Mouse (Mus musculus): ENCODE measurements around the gene 1700011L22Rik. TPM values are rescaled to one million over a fixed set of nuclear protein-coding genes. Genes with fewer than 3 reads are reported as not detected.

The 1700011L22Rik gene
- total RNA-seq, 2 experiments from 2014 or later, result not detected

GRCm38 (mm10) chr8:79196481-79196880, 51.9 kb downstream of the 1700011L22Rik start:
- intact Hi-C loops (cut with DNase I), result no loop called here
- DNase-seq (ENCODE audit: low spot score in 2 of 2), result no peak

DNA sequence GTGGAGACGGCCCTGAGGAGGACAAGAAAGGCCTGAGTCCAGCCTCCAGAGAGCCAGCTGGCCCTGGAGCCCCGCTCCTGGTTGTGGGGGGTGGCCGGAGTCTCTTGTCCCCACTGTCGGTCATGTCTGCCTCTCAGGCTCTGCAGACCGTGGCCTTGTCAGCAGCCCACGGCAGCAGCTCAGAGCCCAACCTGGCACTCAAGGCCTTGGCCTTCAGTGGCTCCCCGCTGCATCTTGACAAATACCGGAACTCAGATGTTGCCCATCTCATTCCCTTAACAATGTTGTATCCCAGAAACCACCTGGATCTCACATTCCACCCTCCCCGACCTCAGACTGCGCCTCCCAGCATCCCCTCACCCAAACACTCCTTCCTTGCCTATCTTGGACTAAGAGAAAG, 58.3 kb downstream of the 1700011L22Rik start:
- intact Hi-C loops (cut with DNase I), result no loop called here

GRCm38 (mm10) chr8:79185488-79185887, 62.9 kb downstream of the 1700011L22Rik start:
- intact Hi-C loops (cut with DNase I), result no loop called here
- DNase-seq (ENCODE audit: low spot score in 2 of 2), result no peak

More for the DNA sequence above, 58.3 kb downstream of the 1700011L22Rik start:
- DNase-seq (ENCODE audit: low spot score in 2 of 2), result no peak

DNA sequence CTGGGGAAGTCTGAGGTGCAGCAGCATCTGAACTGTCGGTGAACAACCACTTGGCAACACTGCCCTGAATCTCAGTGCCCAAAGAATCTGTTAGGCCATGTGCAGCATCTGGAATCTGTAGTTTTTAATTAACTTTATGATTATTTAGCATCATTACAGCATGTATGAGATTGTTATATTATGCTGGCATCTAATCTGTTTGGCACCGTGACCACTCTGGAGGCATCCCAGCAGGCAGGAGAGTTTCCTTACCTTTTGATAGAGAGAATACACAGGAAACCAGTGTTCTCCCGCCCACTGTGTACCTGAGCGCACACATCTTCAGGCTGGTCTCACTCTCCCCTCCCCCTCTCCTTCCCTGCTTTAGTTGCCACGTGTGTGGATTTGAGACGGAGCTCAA, 68.7 kb downstream of the 1700011L22Rik start:
- DNase-seq (ENCODE audit: low spot score in 2 of 2), result no peak
- intact Hi-C loops (cut with DNase I), result no loop called here

DNA sequence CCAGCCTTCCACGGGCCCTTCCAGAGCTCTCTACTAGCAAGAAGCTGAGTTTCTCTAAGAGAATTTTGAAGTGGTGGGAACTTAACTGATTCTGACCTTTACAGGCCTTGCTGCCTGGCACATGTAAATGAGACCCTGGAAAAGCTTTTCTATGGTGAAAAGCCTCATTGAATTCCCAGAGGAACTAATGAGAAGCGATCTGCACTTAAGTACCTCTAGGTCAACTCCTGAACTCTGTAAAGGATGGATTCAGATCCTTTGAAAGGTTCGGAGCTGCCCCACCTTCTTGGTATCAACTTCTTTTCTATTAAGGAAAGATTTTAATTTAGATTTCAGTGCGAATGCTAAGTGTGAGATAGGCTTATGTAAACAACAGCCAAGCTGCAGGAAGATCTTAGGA, 72.4 kb downstream of the 1700011L22Rik start:
- intact Hi-C loops (cut with DNase I), result no loop called here
- no peak for DNase-seq (ENCODE audit: low spot score in 2 of 2)

DNA sequence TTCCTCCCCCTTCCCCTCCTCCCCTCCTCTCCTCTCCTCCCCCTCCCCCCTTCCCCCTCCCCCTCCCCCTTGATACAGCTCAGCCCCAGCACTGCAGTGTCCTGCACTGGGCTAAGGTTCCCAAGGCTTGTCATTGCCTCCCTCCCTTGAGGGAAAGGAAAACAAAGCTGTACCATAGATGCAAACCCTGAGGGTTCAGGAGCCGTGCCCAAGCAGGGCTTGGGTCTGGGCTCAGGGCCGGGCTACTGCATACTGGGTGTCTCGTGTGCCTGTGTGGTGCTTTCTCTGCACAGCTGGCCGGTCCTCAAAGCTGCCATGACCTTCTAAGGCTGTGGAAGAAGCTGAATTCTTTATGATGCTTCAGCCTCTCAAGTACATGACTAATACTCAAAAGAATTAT, 74.8 kb downstream of the 1700011L22Rik start:
- intact Hi-C loops (cut with DNase I), result no loop called here
- no peak for DNase-seq (ENCODE audit: low spot score in 2 of 2)

DNA sequence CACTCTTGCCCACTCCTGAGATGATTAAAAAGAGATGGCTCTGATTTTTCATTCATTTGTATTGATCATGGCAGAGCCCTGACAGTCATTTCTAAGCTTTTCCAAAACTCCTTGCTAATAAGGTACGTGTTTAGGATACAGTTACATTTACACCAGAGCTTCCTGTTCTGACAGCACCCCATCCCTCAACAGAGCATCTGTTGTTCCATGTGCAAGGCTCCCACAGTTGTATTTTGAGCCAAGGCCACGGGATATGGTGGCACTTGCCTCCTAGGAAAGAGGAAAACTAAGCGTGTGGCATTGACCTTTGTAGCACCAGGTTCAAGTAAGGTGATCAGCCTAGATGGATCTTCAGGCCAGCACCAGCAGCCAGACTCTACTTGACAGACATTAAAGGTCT, 83.1 kb downstream of the 1700011L22Rik start:
- DNase-seq (ENCODE audit: low spot score in 2 of 2), result no peak
- intact Hi-C loops (cut with DNase I), result no loop called here

DNA sequence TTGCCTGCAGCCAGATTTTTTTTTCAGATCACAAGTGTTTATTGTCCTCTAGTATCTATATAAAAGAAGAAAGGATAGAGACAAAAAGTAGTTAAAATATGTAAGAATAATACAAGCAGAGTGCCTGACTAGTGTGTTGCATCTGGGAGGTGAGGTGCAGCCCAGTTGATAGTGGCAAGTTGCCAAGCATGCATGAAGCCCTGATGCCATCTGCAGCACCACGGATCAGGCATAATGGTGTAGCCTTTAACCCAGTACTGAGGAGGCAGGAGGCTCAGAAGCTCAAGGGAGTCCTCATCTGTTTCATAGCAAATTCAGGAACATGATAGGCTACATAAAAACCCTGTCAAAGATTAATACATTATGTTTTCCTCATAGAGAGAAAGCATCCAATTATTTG, 84.0 kb downstream of the 1700011L22Rik start:
- DNase-seq (ENCODE audit: low spot score in 2 of 2), result no peak
- intact Hi-C loops (cut with DNase I), result no loop called here

DNA sequence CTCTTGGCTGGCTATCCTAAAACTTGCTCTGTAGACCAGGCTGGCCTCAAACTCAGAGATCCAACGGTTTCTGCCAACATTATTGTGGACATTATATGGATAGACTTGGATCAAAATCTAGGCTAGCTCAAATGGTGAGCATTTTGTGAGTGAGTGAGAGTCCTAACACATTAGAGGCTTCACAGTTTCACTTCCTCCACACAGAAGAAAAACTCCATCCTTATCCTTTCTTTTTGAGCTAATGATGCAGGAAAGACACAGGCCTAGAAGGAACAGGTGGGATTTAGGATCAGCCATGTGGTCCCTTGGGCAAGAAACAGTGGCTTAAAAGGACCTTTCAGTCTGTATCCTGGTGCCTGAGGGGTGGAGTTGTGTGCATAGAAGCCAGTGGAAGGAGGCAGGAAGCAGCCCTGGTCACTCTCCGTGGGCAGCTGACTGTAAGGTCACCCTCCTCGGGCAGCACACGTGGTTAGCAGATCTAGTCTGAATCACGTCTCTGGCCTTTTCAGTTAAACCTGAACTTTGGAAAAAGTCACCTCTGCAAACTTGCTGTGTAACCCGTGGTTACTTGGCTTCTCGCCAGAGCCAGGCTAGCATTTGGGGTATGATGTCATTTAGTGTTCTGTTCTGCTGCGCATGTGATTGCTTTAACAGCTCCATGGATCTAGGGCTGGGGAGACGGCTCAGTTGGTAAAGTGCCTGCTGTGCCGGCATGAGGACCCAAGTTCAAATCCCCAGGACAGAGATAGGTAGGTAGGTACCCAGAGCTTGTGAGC, 85.6 kb downstream of the 1700011L22Rik start:
- intact Hi-C loops (cut with DNase I), result no loop called here
- no peak for DNase-seq (ENCODE audit: low spot score in 2 of 2)

- intact Hi-C loops (cut with DNase I), result no loop called here
- no peak for DNase-seq (ENCODE audit: low spot score in 2 of 2)
Measured at GRCm38 (mm10) chr8:79161172-79161778, 87.1 kb downstream of the 1700011L22Rik start.

Other genes starting within 250 kb of the 1700011L22Rik start
- gene Zfp827, start 220.1 kb downstream of the 1700011L22Rik start, total RNA-seq (2021), result 10 to 100 TPM; 42.6 to 45.1 TPM
- gene Mmaa, start 46.4 kb upstream of the 1700011L22Rik start, total RNA-seq (2021), result 10 to 100 TPM; 21.5 to 31.9 TPM
- gene Smad1, start 150.9 kb upstream of the 1700011L22Rik start, total RNA-seq (2021), result 10 to 100 TPM; 29.4 to 30.1 TPM

Measured in left cerebral cortex, postnatal 36 days (tissue).